Mouse (Mus musculus) kidney, adult 8-10 months (tissue): ENCODE measurements around the gene Shq1.

Experiments
- DNase-seq, 2 experiments: peaks; one replicate each; pipeline ENCODE4 v3.0.0; 2022

Gene Shq1

GRCm38 (mm10) chr6:100670880-100671344, at the start of gene Shq1:
Gene Shq1 (minus strand): TSS chr6:100671157.
- DNase-seq: peak; percentile 85 to 90

GRCm38 (mm10) chr6:100720098-100720501, 49.1 kb upstream of the Shq1 start:
- DNase-seq: no peak

GRCm38 (mm10) chr6:100716817-100717216, 45.9 kb upstream of the Shq1 start:
- no peak for DNase-seq

- no peak for DNase-seq
Measured at GRCm38 (mm10) chr6:100716152-100716551, 45.2 kb upstream of the Shq1 start.

GRCm38 (mm10) chr6:100715296-100715828, 44.4 kb upstream of the Shq1 start:
- DNase-seq: no peak

GRCm38 (mm10) chr6:100710866-100711265, 39.9 kb upstream of the Shq1 start:
- no peak for DNase-seq

GRCm38 (mm10) chr6:100710170-100710569, 39.2 kb upstream of the Shq1 start:
- DNase-seq: no peak

- peak; percentile 75 to 85 for DNase-seq
Measured at GRCm38 (mm10) chr6:100709483-100709882, 38.5 kb upstream of the Shq1 start.

- DNase-seq: no peak
Measured at GRCm38 (mm10) chr6:100708996-100709395, 38.0 kb upstream of the Shq1 start.

- DNase-seq: no peak
Measured at GRCm38 (mm10) chr6:100708248-100708647, 37.3 kb upstream of the Shq1 start.

GRCm38 (mm10) chr6:100707557-100707956, 36.6 kb upstream of the Shq1 start:
- peak in 1 of 2 experiments; percentile 13 for DNase-seq

GRCm38 (mm10) chr6:100706861-100707260, 35.9 kb upstream of the Shq1 start:
- no peak for DNase-seq

- DNase-seq: peak in 1 of 2 experiments; percentile 6
Measured at GRCm38 (mm10) chr6:100705366-100705811, 34.4 kb upstream of the Shq1 start.

GRCm38 (mm10) chr6:100704574-100705365, 33.8 kb upstream of the Shq1 start, which contains the start of gene Gxylt2:
Gene Gxylt2 (plus strand): TSS chr6:100704734.
- DNase-seq: no peak

GRCm38 (mm10) chr6:100704197-100704573, 33.2 kb upstream of the Shq1 start:
- no peak for DNase-seq

- no peak for DNase-seq
Measured at GRCm38 (mm10) chr6:100700774-100701173, 29.8 kb upstream of the Shq1 start.

- no peak for DNase-seq
Measured at GRCm38 (mm10) chr6:100699986-100700385, 29.0 kb upstream of the Shq1 start.

- DNase-seq: no peak
Measured at GRCm38 (mm10) chr6:100686341-100686740, 15.4 kb upstream of the Shq1 start.

GRCm38 (mm10) chr6:100678636-100679035, 7.7 kb upstream of the Shq1 start:
- no peak for DNase-seq

- no peak for DNase-seq
Measured at GRCm38 (mm10) chr6:100676461-100676860, 5.5 kb upstream of the Shq1 start.

GRCm38 (mm10) chr6:100674974-100675373, 4.0 kb upstream of the Shq1 start:
- no peak for DNase-seq

GRCm38 (mm10) chr6:100671401-100671800, 444 bp upstream of the Shq1 start:
- DNase-seq: no peak

GRCm38 (mm10) chr6:100670370-100670841, 551 bp downstream of the Shq1 start:
- DNase-seq: peak; percentile 51 to 53

GRCm38 (mm10) chr6:100668858-100669257, 2.1 kb downstream of the Shq1 start:
- no peak for DNase-seq
